Mouse (Mus musculus): ENCODE results near the gene Srp68.
"Not testable (repeated sequence)": the region's sequence is repeated elsewhere in the genome, so short reads cannot be mapped to it uniquely, and the experiment has no call there.

The Srp68 gene

DNA sequence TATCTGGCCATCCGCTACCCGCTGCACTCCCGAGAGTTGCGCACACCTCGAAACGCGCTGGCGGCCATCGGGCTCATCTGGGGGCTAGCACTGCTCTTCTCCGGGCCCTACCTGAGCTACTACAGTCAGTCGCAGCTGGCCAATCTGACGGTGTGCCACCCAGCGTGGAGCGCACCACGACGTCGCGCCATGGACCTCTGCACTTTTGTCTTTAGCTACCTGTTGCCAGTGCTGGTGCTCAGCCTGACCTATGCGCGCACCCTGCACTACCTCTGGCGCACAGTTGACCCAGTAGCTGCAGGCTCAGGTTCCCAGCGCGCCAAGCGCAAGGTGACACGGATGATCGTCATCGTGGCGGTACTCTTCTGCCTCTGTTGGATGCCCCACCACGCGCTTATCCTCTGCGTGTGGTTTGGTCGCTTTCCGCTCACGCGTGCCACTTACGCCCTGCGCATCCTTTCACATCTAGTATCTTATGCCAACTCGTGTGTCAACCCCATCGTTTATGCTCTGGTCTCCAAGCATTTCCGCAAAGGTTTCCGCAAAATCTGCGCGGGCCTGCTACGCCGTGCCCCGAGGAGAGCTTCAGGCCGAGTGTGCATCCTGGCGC, 9.0 kb upstream of the Srp68 start:
- no peak for DNase-seq (ENCODE audit: low spot score in 2 of 2)

DNA sequence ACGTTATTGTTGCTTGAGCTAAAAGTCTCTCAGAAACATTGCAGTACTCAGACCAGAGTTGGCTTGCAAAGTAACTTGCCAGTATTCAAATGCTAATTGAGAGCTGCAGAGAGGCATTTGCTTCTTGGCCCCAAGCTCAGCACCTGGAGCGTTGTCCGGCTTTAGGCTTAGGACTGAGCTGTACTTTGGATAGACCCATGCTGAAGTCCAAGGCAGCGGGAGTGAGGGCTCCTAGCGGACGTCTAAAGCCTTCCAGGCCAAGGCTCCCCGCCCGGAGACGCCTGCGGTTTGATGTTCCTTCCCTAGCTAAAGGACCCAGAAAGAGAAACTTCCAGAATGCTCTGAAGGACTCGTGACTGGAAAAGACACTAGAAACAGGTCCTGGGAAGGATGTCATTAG, 8.1 kb upstream of the Srp68 start:
- DNase-seq (ENCODE audit: low spot score in 2 of 2) = no peak

DNA sequence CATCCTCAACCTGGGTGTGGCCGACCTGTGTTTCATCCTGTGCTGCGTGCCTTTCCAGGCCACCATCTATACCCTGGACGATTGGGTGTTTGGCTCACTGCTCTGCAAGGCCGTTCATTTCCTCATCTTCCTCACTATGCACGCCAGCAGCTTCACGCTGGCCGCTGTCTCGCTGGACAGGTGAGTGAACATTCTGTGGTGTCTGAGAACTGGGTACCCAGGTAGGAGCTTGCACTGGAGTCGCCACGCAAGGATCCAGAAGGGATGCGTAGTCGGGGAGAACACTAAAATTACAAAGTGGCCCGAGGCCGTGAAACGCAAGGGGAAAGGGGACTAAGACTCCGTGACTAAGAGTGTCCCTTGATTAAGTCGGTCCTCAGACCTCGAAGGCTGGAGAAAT, 7.7 kb upstream of the Srp68 start:
- DNase-seq (ENCODE audit: low spot score in 2 of 2) = no peak

DNA sequence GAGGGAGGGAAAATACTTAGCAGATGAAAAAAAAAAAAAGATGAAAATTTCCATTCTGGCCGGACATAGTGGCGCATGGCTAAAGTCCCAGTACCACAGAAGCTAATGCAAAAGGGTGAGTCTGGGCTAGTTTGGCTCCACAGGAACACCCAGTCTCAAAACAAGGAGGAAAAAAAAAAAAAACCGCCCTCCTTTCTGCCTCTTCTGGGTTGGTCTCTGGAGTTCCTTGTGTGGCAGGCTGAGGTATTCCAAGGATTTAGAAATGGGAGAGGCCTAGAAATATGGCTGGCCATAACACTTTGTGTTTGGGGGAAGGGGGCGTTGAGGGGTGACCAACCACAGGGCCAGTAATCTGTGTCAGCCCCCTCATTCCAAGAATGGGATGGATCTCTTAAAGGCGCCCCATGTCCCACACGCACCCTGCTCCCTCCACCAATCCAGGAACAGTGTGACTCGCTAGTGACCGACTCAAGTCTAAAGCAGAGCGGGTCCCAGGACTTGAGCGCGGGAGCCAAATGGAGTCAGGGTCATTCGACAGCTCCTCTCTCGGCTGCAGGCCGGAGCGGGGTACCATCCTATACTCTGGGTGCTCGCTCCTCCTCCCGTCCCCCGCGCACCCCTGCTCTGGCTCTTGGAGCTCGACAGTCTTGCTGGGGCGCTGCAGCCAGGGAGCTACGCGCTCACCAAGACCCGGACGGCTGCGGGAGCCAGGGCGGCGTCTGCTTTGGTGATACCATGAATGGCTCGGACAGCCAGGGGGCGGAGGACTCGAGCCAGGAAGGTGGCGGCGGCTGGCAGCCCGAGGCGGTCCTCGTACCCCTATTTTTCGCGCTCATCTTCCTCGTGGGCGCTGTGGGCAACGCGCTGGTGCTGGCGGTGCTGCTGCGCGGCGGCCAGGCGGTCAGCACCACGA, 7.0 kb upstream of the Srp68 start, which contains the start of gene Galr2:
Gene Galr2 (plus strand): TSS at position 189 of the 913 bp plus-strand sequence.
- DNase-seq (ENCODE audit: low spot score in 2 of 2) = no peak

DNA sequence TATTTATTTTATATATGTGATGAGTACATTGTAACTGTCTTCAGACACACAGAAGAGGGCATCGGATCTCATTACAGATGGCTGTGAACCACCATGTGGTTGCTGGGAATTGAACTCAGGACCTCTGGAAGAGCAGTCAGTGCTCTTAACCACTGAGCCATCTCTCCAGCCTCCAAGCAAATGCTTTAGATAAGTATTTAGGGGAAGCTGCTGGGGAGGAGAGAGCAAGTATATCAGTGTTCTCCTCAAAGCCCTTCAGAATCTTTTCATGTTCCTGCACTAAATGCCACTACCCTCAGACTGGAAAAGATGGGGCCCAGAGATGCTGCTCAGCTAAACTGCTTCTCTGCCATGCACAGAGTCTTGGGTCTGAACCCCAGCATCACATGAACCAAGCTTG, 3.2 kb upstream of the Srp68 start:
- not testable (repeated sequence) for DNase-seq (ENCODE audit: low spot score in 2 of 2)

DNA sequence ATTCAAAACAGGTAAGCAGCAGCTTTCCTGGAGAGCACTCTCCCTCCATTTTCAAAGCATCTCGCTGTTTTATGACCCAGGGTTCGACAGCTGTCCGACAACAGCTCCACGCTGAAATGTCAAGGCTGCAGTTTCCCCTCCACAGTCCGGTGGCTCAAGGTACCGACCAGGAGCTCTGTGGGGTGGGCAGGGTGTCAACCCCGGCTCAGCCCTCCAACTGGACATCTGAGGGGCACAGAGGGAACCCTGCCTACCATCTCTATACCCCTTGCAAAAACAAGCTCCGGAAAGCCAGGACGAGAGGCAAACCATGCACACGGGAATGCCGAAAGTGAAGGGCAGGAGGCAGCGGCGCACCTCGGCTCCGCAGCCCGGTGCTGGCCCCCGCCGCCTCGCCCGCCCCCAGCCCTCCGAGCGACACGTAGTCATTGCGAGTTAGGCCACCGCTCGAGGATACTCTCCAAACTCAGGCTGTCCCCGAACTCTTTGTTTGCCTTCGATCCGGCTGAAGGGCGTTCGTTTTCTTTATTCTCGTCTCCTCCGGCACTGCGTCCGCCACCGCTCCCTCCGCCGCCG, 460 bp downstream of the Srp68 start:
- no peak for DNase-seq (ENCODE audit: low spot score in 2 of 2)

DNA sequence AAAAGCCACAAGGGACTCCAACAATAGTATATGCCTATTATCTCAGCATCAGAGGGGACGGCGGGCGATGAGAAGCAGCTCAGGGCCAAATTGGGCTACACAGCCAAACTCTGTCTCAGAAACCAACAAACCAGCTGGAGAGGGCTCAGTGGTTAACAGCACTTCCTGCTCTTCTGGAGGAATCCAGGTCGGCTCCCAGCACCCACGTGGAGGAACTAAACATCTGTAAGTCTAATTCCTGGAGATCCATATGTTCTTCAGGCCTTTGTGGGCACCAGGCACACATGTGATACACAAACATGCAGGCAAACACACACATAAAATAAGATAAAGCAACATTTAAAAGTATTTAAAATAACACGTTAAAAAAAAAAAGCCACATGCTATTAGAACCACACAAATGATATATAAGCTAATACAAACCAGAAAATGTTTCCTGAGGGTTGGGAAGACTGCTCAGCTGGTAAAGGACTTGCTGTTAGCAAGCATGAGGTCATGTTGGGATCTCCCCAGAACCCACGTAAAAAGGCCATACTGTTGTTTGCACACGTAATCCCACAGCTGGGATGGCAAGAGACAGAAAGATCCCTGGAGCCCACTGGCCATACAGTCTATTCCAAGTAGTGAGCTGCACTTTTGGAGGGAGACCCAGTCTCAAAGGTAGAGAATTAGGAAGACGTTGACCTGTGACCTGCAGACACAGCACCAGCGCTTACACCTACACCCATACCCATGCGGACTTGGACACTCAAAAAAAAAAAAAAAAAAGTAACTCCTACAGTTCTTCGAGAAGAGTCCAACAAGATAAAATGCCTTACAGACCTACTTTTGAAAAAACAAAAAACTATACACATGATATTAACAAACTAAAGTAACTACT, 1.2 kb downstream of the Srp68 start:
- no peak for DNase-seq (ENCODE audit: low spot score in 2 of 2)

DNA sequence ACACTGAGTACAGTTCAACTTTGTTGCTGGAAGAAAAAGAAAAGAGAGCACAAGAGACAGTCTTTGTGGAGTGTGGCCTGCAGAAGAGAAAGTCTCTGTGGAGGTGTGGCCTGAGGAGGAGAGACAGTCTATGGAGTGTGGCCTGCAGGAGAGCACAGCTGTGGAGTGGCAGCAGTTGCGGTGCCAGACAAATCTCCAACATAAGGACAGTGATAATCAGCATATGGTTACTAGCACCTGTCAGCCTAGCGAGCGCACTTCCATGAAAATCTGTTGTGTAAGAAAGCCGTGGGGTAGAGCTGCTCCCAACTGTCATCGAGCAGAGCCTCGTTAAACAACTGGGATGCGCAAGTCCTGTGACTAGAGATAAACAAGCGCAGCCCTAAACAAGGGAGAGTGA, 4.5 kb downstream of the Srp68 start:
- DNase-seq (ENCODE audit: low spot score in 2 of 2) = no peak

DNA sequence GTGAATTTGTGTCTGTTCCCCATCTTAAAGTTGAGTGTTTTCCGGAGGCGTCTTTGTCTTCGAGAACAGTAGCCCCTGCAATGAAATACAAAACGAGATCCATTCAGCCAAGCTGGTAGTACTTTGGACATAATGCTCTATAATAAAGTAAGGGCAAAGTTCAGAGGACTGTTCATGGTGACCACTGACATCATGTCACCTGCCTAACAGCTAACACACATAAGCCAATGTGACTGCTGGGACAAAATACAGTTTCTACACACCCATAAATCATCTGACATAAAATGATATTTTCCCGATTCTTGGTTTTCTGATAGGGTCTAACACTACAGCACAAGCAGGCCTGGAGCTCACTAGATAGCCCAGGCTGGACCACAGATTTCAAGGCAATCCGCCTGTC, 5.7 kb downstream of the Srp68 start:
- DNase-seq (ENCODE audit: low spot score in 2 of 2) = no peak

DNA sequence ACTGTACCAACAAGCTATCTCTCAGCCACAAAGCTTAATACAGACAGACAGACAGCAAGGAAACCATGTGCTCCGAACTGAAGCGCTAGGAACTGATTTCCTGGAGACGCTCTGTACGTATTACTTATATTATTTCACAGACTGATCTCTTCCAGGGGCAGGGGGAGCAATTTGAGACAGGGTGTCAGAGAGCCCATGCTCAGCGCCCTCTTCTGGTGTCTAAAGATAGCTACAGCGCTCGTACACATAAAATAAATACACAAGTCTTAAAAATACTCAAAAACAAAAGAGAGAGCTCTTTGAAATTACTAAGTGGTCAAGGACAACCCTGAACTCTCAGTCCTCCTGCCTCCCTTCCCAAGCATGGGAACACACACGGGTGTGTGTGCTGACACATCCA, 6.4 kb downstream of the Srp68 start:
- no peak for DNase-seq (ENCODE audit: low spot score in 2 of 2)

DNA sequence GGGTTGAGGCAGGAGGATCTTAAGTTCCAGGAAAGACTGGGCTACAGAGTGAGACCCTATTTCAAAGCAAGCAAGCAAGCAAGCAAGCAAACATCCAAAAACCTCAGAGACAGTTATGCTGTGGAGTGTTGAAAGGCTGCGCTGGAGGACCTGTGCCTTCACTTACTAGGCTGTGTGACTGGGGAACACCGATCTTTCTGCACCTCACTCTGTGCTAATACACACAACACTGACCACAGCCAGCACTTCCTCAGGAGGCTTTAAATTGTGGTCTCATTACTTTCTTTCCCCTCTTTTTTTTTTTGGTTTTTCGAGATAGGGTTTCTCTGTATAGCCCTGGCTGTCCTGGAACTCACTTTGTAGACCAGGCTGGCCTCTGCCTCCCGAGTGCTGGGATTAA, 8.2 kb downstream of the Srp68 start:
- no peak for DNase-seq (ENCODE audit: low spot score in 2 of 2)

DNA sequence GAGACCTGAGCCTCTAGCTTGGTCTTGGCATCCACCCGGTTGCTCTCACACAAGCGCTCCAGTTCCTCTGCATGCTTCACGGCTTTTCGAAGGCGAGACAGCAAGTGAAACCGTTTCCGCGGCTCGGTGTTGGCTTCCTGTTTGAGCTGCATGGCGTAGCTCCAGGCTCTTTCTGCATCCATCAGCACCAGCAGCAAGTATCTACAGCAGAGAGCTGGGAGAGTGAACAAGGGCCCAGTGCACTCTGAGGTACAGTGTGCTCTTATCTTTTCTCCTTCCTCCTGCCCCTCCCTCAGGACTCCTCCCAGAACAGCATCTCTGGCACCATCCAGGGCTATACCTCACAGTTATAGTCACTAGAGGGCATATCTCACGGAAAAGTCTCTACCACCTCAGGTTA, 8.7 kb downstream of the Srp68 start:
- no peak for DNase-seq (ENCODE audit: low spot score in 2 of 2)

DNA sequence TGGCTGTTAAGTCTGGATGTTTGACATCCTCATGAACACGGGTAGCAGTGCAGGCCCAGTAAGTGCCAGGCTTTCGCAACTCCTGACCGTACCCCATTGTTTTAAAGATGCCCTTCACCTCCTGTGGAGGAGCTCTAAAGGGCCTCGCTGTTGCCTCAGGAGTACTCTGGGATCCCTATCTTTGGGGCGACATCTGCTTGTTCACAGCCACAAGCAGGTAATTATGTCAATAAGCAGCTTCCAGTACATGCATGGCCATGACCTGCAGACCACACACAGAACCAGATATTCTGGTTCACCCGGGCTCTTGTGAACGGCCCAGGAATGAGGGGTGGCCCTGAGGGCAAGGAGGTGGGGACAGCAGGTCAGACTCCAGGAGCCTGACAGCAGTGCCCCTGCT, 13.8 kb downstream of the Srp68 start:
- no peak for DNase-seq (ENCODE audit: low spot score in 2 of 2)

DNA sequence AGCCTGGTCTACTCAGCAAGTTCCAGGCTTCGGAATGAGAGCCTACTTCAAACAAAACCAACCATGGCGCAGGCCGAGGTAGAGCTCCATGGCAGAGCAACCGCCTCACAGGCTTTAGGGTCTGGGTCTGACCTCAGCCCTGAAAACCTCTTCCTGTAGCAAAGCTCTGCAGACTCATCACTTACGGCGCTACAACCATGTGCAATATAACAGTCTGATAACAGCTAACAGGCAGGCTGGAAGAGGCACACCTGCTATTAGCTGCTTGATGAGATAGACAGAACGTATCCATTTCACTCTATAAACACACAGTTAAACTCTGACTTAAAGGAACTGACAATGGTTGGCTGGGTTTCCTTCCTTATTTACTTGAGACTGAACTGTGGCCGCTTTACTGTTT, 14.6 kb downstream of the Srp68 start:
- peak in 1 of 2 experiments; percentile 11 for DNase-seq (ENCODE audit: low spot score in 2 of 2)

DNA sequence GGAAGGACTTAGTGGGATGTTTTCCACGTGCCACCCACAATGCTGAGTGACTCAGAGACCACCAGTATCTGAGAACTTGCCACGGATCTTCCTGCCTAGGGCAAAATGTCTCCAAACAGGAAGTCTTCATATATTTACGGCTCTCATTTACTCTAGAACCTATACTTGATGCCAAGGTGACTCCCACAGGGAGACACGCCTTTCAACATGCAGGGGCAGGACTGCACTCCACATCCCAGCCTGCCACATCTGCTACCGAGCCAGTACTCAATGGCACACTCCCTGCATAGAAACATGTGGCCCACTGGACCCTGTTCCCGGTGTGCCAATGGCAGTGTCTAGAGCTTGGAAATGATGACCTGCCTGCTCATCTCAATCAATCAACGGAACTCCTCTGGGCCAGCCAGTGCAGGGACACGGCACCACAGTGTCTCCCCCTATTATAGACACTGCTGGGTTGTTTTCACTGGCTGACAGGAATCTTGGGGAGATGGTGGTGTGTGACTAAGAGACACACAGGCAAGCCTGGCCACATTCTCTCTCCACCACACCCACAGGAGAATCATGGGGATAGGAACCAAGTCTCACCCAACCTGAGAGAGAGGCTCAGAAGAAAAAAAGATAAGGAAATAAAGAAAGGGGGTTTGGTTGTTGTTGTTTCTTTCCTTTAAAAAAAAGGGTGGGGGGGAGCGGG, 17.9 kb downstream of the Srp68 start:
- no peak for DNase-seq (ENCODE audit: low spot score in 2 of 2)

DNA sequence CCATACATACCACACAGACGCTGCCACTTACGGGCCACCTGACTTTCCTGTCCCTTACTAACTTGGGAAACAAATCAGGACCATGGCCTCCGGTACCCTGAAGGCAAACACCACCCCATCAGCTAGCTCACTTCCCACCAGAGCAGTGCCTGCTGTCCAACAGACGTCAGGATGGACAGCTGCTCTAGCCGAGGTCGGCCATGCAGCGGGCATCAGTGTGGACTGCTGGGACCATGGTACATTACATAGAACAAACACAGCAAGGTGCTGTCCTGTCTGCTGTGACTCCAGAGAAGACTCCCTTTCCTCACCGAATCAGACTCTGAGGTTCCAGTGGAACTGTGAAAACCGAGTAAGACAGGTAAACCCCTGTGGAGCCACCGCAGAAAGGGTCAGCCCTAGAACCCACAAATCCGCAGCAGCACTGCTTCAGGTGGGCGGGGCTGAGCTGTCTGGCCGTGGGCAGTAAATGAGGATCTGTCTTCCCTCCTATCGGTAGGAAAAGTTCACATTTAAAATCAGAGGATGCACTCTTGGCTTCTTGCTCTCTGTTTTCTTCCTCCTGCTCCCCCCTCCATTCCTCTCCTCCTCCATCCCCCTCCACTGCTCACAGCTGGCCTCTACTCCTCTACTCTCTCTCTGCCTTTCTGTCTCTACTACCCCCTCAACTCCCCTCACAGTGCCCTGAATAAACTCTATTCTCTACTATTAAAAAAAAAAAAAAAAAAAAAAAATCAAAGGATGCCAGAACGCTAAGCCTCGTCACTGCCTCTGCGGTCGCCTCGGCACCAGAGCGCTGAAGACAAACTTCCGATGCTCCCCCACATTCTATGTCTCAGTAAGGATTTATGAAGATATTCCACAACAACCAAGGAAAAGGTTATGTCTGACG, 18.7 kb downstream of the Srp68 start:
- no peak for DNase-seq (ENCODE audit: low spot score in 2 of 2)

DNA sequence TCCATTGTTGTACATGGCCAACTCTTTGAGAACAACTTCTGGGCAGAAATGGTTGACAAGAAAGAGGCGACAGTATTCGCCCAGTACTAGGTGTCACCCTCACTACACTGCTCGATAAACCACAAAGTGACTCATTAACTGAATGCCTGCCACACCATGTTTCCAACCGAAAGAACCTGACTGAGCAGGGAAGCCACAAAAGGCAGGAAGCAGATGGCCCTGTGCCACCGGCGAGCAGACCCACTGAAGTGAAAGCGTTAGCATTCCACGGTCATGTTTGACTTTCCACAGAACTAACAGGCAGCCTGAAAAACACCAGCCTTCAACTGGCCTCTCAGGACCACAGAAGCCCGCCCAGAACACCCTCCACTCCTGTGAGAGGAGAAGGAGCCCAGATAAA, 19.4 kb downstream of the Srp68 start:
- no peak for DNase-seq (ENCODE audit: low spot score in 2 of 2)

DNA sequence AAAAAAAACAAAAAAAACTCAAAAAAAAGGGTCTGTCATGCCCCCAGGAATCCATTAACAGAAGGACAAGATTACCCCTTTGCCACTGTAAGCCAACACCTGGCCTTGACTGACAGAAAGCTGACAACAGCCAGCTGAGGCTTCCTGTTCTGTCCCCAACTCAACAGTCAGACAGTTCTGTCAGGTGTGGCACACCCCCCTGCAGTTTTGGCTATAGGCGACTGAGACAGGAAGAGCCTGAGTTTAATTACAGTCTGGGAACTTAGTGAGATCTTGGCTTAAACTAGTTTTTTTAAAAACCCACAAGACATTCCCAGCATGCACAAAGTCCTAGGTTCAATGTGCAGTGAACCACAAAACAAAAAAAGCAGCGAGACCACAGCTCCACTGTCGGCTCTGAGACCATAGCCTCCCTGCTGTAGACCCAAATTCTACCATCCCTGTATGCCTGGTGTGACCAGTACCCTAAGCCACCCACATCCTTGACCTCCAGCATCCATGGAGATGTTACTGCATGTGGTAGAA, 20.9 kb downstream of the Srp68 start:
- peak; percentile 24 to 30 for DNase-seq (ENCODE audit: low spot score in 2 of 2)

DNA sequence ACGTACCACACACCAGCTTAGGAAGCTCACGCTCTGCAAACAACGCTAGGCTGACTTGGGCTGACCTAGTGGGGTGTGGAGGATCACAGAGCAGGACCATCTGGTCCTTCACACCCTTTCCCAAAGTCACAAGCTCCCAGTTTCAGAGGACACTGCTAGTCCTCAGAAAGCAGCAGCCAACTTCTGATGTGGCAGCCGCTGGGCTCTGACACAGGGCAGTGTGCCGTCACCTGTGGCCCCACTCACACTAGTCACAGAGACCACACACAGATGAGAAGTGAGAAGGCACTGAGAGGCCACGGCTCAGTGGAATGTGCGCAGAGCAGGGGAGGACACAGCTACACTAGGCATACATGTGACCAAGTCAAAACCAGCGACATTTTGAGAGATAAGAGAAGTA, 23.1 kb downstream of the Srp68 start:
- DNase-seq (ENCODE audit: low spot score in 2 of 2) = no peak
